Mouse (Mus musculus): ENCODE measurements around the gene Il21.
A peak's percentile ranks its signal among the peaks of the same experiment; 100 is the strongest.

The Il21 gene

DNA sequence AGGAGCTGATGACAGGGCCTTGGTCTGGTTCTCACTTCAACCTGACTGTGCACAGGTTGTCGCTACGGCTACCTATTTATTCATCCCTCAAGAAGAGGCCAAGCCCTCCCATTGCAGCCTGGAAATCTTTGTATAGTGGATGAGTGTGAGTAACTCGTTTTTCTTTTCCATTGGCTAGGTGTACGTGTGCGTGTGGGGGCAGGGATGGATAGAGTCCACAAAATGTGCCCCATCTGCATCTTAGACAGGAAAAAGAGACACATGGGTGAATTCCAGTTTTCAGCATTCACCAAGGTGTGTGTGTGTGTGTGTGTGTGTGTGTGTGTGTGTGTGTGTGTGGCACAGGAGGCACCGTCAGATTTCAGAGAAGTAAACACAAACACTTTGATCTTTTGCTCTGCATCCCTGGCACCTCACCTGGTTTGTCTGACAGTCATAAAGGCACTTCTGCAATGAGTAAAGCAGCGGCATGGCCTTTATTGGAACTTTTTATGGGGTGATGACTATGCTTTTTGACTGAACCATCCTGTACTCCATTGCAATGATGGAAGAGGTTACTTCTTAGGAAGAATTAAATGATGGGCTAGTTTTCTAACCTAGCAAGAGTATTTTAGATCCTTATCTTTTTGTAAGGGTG lies at the start of gene Il21:
Il21 (minus strand) TSS at position 51 of the 637 bp plus-strand sequence.
- DNase-seq (ENCODE audit: low read depth, low spot score) = no peak

- peak; percentile 24 for DNase-seq (ENCODE audit: low read depth, low spot score)
Observed at GRCm38 (mm10) chr3:37280871-37281270, 48.4 kb upstream of the Il21 start.

DNA sequence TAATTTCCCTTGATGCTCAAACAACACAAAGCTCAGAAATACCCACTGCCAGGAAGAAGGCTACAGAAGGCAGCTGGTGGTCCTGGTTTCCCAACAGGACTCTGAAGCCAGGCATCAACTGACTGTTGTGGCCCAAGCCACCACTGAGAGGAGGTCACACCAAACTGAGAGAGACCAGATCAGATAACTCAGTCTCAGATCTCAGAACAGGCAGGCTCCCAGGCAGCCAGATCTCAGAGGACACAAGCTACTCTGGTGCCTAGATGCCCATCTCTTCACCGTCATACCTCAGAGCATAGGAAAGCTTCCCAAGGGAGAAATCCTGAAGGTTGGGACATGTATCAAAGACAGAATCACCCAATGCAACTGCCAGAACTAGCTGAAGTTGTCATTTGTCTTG lies 47.8 kb upstream of the Il21 start:
- no peak for DNase-seq (ENCODE audit: low read depth, low spot score)

DNA sequence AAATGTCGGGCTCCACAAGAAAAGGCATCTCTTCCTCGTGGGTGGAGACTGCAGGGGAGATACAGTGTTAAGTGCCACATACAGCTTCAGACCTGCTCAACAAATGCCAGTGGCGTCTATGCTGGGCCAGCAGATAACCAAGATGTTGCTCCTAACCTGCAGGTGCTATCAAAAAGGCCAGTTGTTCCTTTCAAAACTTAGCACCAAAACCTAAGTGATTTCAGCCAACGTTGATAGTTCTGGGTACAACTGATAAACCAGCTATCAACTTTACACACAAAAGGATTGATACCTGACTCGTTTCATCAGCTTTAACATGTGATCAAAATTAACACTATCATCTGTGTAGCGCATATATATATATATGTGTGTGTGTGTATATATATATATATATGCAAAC lies 42.2 kb upstream of the Il21 start:
- DNase-seq (ENCODE audit: low read depth, low spot score) = no peak

- no peak for DNase-seq (ENCODE audit: low read depth, low spot score)
Observed at GRCm38 (mm10) chr3:37273092-37273491, 40.7 kb upstream of the Il21 start.

DNA sequence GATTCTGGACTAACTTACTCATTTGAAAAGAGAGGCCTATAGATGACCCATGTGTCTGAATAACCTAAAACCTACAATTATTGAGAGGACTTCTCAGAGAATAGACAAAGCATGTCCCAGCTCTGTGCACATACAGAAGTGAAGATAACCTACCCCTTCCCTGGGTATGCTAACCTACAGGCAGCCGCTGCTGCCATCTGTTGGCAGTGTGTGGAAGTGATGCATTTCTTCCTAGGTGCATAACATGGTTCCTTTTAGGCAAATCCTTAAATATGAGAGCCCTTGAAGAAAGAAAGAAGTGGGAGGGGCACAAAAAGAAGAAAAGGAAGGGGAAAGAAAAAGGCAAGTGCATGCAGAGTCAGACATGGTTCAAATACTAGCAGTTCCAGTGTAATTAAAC lies 38.8 kb upstream of the Il21 start:
- peak; percentile 62 for DNase-seq (ENCODE audit: low read depth, low spot score)

DNA sequence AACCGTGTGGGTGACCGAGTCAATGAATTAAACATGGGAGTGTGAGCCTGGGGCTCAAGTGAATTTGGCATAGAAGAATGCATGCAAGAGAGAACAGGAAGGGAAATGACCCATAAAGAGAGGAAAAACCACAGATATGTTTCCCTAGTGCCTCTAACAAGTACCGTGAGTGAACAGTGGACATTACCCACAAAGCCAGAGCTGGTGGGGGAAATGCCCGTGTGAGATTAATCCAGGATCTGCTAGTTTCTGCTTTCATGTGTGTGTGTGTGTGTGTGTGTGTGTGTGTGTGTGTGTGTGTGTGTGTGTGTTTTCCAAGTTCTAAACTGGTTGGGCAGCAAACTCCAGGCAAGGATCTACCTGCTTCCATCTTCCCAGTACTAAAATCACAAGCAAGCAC lies 37.5 kb upstream of the Il21 start:
- DNase-seq (ENCODE audit: low read depth, low spot score) = no peak

GRCm38 (mm10) chr3:37268338-37268737 lies 35.9 kb upstream of the Il21 start:
- DNase-seq (ENCODE audit: low read depth, low spot score) = no peak

- DNase-seq (ENCODE audit: low read depth, low spot score) = no peak
Observed at GRCm38 (mm10) chr3:37259331-37259999, 27.0 kb upstream of the Il21 start.

DNA sequence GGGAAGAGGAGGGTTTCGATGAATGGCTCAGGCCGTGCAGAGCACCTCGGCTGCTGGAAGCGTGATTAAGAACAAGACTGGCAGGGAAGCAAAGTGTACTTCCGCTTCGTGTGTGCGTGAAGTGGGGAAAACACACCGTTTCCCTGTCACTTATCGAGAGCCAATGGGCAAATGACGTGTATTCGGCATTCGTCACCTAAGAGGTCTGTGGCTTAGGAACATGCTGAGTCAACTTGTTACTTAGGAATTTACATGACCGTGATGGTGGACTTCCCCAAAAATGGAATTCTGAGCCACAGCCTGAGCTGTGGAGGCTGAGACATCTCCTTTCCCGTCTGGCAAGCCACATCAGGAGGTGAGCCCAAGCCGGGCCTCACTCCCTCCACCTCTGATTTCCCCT lies 25.3 kb upstream of the Il21 start:
- DNase-seq (ENCODE audit: low read depth, low spot score) = no peak

- DNase-seq (ENCODE audit: low read depth, low spot score) = no peak
Observed at GRCm38 (mm10) chr3:37250967-37251366, 18.5 kb upstream of the Il21 start.

DNA sequence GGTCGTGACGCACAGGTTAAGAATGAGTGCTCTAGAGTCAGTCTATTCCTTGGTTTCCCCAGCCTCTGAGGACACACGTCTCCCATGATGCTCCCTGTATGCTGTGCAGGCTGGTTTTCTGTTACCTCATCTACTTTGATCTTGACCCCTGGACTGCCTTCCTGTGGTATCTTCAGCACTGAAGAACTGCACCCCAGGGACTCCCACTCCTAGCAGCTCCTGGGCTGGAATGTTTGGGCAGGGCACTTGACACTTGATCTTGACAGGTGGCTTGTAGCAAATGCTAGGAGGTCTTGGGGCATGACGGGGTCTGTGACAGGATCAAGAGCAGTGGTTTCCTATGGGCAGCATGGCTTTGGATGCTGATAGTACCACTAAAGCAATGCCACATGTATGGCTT lies 2.6 kb upstream of the Il21 start:
- no peak for DNase-seq (ENCODE audit: low read depth, low spot score)

GRCm38 (mm10) chr3:37231153-37231552 lies 1.3 kb downstream of the Il21 start:
- no peak for DNase-seq (ENCODE audit: low read depth, low spot score)

DNA sequence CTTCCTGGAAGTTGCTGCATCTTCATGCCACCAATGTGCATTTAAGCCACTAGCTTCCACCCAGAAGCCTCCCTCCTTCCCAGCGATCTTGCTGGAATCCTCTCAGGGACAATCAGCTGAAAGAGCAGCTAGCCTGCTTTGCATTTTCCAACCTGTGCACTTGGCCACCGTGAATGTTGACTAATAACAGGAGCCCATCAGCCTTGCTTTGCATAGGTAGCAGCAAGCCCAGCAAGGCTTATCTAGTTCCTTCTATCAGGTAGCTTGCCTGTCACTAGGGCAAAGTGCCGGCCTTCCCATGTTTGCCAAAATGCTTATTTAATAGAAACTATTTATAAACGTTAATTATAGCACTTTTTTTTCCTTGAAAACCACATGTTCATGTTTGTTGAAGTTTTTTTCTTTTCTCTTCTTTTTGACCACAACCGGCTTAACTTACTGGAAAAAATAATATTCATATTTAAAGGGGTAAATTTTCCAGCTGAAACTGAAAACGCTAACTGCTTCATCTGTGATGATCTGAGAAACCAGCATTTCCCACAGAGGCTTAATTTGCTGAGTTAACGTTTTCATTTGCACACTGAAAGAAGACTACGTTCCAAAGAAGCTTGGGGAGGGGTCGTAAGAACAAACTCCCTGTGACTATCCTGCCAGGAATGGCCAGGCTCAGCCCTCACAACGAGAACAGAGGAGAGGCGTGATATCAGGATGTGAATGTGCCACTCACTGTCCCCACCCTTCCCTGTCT lies 3.2 kb downstream of the Il21 start:
- DNase-seq (ENCODE audit: low read depth, low spot score) = peak; percentile 44

GRCm38 (mm10) chr3:37225124-37225523 lies 7.3 kb downstream of the Il21 start:
- DNase-seq (ENCODE audit: low read depth, low spot score) = no peak

- peak; percentile 40 for DNase-seq (ENCODE audit: low read depth, low spot score)
Observed at GRCm38 (mm10) chr3:37219071-37219470, 13.4 kb downstream of the Il21 start.

- no peak for DNase-seq (ENCODE audit: low read depth, low spot score)
Observed at GRCm38 (mm10) chr3:37205226-37205800, 27.1 kb downstream of the Il21 start.

GRCm38 (mm10) chr3:37204556-37204955 lies 27.9 kb downstream of the Il21 start:
- DNase-seq (ENCODE audit: low read depth, low spot score) = peak; percentile 61

GRCm38 (mm10) chr3:37203984-37204428 lies 28.4 kb downstream of the Il21 start:
- DNase-seq (ENCODE audit: low read depth, low spot score) = peak; percentile 84

DNA sequence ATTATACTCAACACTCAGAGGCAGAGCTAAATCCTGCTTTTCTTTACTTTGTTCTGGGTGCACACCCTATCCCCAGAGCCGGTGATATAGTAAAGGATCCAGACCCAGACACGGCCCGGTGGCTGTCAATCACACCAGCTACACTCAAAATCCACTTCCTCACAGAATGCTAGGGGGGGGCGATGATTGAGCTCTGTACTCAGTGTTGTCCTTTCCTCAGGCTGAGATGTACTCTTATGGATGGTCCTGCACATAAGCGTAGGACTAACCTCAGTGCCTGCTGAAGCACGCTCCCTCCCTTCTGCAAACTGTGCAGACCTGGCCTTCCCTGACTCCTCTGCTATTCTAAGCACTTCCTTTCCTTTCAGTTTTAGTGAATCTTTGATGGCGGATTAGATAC lies 29.6 kb downstream of the Il21 start:
- DNase-seq (ENCODE audit: low read depth, low spot score) = no peak

DNA sequence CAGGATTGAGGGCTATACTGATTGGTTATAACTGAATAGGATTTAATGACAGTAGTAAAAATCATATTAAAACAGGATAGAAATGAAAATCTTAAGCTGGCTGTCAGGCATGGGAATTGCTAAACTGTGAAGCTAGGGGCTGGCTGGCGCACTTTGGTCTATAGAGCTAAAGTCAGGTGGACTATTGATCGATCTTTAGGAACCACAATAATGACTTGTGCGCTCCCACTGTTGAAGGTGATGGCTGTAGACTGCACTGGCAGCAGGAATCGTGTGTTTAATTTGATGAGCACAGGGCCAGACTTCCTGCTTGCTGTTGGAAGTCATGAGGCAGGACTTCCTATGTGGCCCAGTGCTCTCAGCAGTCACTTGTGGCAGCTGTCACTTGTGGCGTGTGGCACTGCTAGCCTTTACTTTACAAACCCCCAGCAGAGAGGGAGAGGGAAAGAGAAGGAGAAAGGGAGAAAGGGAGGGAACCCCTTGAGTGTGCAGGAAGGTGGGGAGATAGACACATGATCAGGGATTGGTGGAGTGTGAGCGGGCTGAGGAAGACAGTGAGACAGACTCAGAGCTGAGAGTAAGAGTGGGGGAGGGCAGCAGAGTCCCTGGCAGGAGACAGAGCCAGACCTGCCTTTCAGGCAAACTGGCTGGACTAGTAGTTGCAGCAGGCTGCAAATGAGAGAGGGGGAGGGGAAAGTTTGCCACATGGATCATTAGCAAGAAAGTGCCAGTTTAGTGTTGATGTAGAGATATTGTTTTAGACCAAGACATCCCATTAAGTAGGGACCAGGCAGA lies 31.1 kb downstream of the Il21 start:
- DNase-seq (ENCODE audit: low read depth, low spot score) = no peak

- DNase-seq (ENCODE audit: low read depth, low spot score) = no peak
Observed at GRCm38 (mm10) chr3:37198302-37198701, 34.1 kb downstream of the Il21 start.
